ENCODE assay signal across 7 mouse cellular contexts in genomic region chr13:93303563-93304250, GRCm38 (mm10). TPM values are rescaled to one million over a fixed set of nuclear protein-coding genes. Genes with fewer than 3 reads are reported as not detected.
DNase-seq lines count a peak whose midpoint lies in the region; ATAC-seq lines count a peak whose summit lies in the region.

No protein-coding gene starts in this region.

- ATAC-seq in embryonic facial prominence, embryonic 12.5 days (ENCODE audit: insufficient number of reproducible peaks, insufficient read depth, low FRiP score, low TSS enrichment): peak; percentile 96
- ATAC-seq in limb, embryonic 11.5 days (ENCODE audit: insufficient number of reproducible peaks, low FRiP score, low TSS enrichment, low read depth): peak; percentile 95
- ATAC-seq in midbrain, embryonic 14.5 days (ENCODE audit: low FRiP score, low TSS enrichment): peak; percentile 98

- no peaks in the 10 kb centered on the region for H3K9me3 ChIP-seq in embryonic facial prominence, embryonic 12.5 days
- H3K9me3 ChIP-seq in limb, embryonic 11.5 days (ENCODE audit: control insufficient read depth, low read length): no peaks in the 10 kb centered on the region
- no peaks in the 10 kb centered on the region for H3K9me3 ChIP-seq in midbrain, embryonic 14.5 days (ENCODE audit: control insufficient read depth, low read length)

- H3K9ac ChIP-seq in embryonic facial prominence, embryonic 12.5 days: peak overlapping the region; percentile 76
- H3K9ac ChIP-seq in limb, embryonic 11.5 days (ENCODE audit: low read length): peak overlapping the region; percentile 85
- H3K9ac ChIP-seq in midbrain, embryonic 14.5 days (replicated peaks; ENCODE audit: low read length): peak overlapping the region; percentile 95

- H3K27me3 ChIP-seq in embryonic facial prominence, embryonic 12.5 days: no peaks in the 10 kb centered on the region
- H3K27me3 ChIP-seq in limb, embryonic 11.5 days (ENCODE audit: control insufficient read depth, insufficient read depth, low read length): no peaks in the 10 kb centered on the region
- H3K27me3 ChIP-seq in midbrain, embryonic 14.5 days (ENCODE audit: control insufficient read depth, insufficient read depth, low read length): no peaks in the 10 kb centered on the region

- H3K36me3 ChIP-seq in embryonic facial prominence, embryonic 12.5 days: no peaks in the 10 kb centered on the region
- H3K36me3 ChIP-seq in limb, embryonic 11.5 days (ENCODE audit: control insufficient read depth, insufficient read depth, low read length): no peaks in the 10 kb centered on the region
- H3K36me3 ChIP-seq in midbrain, embryonic 14.5 days (ENCODE audit: control insufficient read depth, insufficient read depth, low read length): no peaks in the 10 kb centered on the region

- peaks cover 19% of the 10 kb centered on the region; the same call in 1 of the 2 replicates for H3K4me1 ChIP-seq in embryonic facial prominence, embryonic 12.5 days
- peaks cover 7% of the 10 kb centered on the region; the same call in 1 of the 2 replicates for H3K4me1 ChIP-seq in limb, embryonic 11.5 days (ENCODE audit: control insufficient read depth, insufficient read depth, low read length)
- peaks cover 36% of the 10 kb centered on the region for H3K4me1 ChIP-seq in midbrain, embryonic 14.5 days (ENCODE audit: control insufficient read depth, insufficient read depth, low read length)

- peak overlapping the region; percentile 73 for H3K4me2 ChIP-seq in embryonic facial prominence, embryonic 12.5 days (replicated peaks)
- H3K4me2 ChIP-seq in limb, embryonic 11.5 days (ENCODE audit: low read depth, severe bottlenecking): peak overlapping the region; percentile 61
- H3K4me2 ChIP-seq in midbrain, embryonic 14.5 days (ENCODE audit: low read length): peak overlapping the region; percentile 90

- peak; percentile 92 for DNase-seq in adrenal gland, postnatal 25 days
- peak; percentile 100 for DNase-seq in heart, adult 11 months
- peak; percentile 98 for DNase-seq in kidney, adult 18-20 months
- DNase-seq in limb, embryonic 11.5 days (ENCODE audit: low spot score): peak; percentile 97
- peak; percentile 98 for DNase-seq in midbrain, embryonic 14.5 days
- DNase-seq in spleen, adult 18-20 months: peak; percentile 93 to 95

- WGBS in embryonic facial prominence, embryonic 12.5 days: under 1% methylated on average over 69 of the region's 90 CpGs
- under 1% methylated on average over 47 of the region's 90 CpGs for WGBS in limb, embryonic 11.5 days
- WGBS in midbrain, embryonic 14.5 days: under 1% methylated on average over 68 of the region's 90 CpGs

- peak overlapping the region; percentile 88 for H3K27ac ChIP-seq in embryonic facial prominence, embryonic 12.5 days
- peak overlapping the region; percentile 96 for H3K27ac ChIP-seq in limb, embryonic 11.5 days (replicated peaks; ENCODE audit: low read depth, low read length)
- H3K27ac ChIP-seq in midbrain, embryonic 14.5 days (replicated peaks; ENCODE audit: low read depth, low read length): peak overlapping the region; percentile 99

- H3K4me3 ChIP-seq in embryonic facial prominence, embryonic 12.5 days: peak overlapping the region; percentile 52
- H3K4me3 ChIP-seq in limb, embryonic 11.5 days (ENCODE audit: low read depth, low read length): peak overlapping the region; percentile 87
- peak overlapping the region; percentile 90 for H3K4me3 ChIP-seq in midbrain, embryonic 14.5 days (replicated peaks; ENCODE audit: low read depth, low read length)

RNA-seq across cellular contexts. Expression of gene Homer1, which starts 4.3 kb away (rescaled TPM):
- 27.1 and 30.4 TPM in 2 replicates for total RNA-seq in adrenal gland, postnatal 25 days (2021)
- polyA plus RNA-seq in embryonic facial prominence, embryonic 12.5 days (2016; fragmentation: Nextera tagmentation; extraction: Ambion mirVana): 12.2 and 12.7 TPM in 2 replicates
- 12.4 and 13.7 TPM in 2 replicates for polyA plus RNA-seq in limb, embryonic 11.5 days (2014; fragmentation: Nextera tagmentation; extraction: Ambion mirVana)
- 17.1 and 17.4 TPM in 2 replicates for polyA plus RNA-seq in midbrain, embryonic 14.5 days (2014; fragmentation: Nextera tagmentation; extraction: Ambion mirVana)

Comparison
In these comparisons a context has a peak if more than half of its experiments do, and no peak if none do; other contexts are left out.
1. Peak in every context shown above with its lines: DNase-seq, ATAC-seq, H3K4me3 ChIP-seq and H3K27ac ChIP-seq.